Mouse (Mus musculus) spleen, embryonic (tissue): ENCODE results near the gene Dolpp1.

Experiments
- CTCF ChIA-PET: fragments of 350-600 bp; sonication (Branson Sonifier 250); formaldehyde crosslinking; loops from one replicate; lab custom pipeline; 2022; lab: Charles Lee

The Dolpp1 gene

GRCm38 (mm10) chr2:30375893-30376292 is 16.2 kb upstream of the Dolpp1 start:
- CTCF ChIA-PET = no interaction called here

DNA sequence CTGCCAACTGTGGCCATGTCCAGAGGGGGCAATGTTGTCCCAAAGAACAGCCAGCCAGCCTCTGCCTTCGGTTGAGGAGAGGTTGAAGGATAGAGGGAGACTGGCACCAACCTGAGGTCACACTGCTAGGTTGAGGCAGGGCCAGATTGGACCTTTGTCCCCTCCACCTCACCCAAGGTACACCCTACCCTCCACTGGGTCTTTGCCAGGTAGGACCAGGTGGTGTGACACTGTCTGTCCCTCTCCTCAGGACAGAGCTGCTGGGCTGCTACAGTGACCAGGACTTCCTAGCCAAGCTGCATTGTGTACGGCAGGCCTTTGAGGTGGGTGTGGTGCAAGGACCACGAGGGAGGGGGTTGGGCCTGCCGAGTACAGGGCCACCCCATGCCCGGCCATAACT is 14.3 kb upstream of the Dolpp1 start:
- CTCF ChIA-PET = no interaction called here

DNA sequence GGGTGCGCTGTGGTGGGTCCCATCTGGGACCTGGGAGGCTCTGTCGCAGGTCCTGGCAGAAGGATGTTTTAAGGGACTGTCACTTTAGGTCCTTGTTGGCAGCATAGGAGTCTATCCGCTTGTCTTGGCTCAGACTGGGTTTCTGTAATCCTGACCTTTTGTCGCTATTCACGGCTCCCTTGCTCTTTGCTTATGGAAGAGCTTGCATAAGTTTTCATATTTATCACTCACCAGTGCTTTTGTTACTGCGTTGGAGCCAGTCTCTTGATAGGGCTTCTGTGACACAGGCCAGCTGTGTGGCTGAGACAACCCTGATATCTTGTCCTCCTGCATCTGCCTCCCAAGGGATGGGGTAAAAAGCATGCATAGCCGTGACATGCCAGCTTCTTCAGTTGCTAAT is 12.7 kb upstream of the Dolpp1 start:
- CTCF ChIA-PET = no interaction called here

DNA sequence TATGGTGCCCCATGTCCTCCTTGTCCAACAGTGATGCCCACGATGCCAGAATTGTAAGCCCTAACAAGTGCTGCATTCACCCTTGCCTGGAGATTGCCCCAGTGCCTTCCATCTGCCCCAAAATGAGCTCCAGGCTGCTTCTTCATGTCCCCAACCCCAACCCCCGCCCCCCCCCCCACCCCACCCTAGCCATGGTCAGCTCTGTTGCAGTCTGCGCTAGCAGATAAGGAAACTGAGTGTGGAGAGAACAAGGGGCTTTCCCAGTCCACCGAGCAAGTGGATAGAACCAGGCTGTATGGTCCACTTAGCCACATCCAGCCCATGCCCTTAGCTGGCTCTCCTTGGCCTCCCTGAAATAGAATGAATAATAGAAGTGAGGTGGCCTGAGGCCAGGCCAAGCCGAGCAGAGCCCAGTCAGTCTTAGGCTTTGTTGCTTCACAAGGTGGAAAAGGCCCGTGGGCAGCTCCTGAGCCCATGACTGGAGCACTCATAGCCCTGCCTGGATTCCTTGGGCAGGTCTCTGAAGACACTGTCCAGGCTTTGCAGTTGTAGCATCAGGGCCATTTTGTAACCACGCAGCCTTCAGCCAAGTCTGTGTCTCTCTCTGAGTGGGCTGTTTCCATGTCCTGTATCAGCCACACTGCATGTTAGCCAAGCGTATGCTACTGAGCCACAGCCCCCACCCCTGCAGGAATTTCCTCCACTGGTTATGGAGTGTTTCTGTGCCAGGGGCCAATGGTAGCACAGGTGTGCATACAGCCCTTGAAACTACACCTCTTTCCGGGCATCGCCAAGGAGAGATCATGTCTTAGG is 11.3 kb upstream of the Dolpp1 start:
- CTCF ChIA-PET = no interaction called here

DNA sequence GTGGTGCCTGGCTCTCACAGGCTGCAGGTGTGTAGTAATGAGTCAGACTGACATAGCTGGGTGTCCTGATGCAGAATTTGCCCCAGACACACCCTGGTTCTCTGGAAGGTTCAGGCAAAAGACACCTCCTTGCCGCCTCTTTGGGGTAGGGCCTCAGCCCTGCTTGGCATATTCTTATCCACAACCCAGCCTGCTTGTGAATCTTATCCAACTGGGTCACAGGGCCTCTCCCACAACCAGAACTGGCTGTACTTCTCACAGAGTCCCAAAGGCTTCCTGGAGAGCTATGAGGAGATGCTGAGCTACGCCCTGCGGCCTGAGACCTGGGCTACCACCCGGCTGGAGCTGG is 10.7 kb upstream of the Dolpp1 start:
- CTCF ChIA-PET = no interaction called here

GRCm38 (mm10) chr2:30384814-30385213 is 7.2 kb upstream of the Dolpp1 start:
- CTCF ChIA-PET = no interaction called here

- CTCF ChIA-PET = no interaction called here
Measured at GRCm38 (mm10) chr2:30385591-30385990, 6.5 kb upstream of the Dolpp1 start.

GRCm38 (mm10) chr2:30386913-30387312 is 5.1 kb upstream of the Dolpp1 start:
- CTCF ChIA-PET = no interaction called here

GRCm38 (mm10) chr2:30389000-30389399 is 3.1 kb upstream of the Dolpp1 start:
- CTCF ChIA-PET = no interaction called here

DNA sequence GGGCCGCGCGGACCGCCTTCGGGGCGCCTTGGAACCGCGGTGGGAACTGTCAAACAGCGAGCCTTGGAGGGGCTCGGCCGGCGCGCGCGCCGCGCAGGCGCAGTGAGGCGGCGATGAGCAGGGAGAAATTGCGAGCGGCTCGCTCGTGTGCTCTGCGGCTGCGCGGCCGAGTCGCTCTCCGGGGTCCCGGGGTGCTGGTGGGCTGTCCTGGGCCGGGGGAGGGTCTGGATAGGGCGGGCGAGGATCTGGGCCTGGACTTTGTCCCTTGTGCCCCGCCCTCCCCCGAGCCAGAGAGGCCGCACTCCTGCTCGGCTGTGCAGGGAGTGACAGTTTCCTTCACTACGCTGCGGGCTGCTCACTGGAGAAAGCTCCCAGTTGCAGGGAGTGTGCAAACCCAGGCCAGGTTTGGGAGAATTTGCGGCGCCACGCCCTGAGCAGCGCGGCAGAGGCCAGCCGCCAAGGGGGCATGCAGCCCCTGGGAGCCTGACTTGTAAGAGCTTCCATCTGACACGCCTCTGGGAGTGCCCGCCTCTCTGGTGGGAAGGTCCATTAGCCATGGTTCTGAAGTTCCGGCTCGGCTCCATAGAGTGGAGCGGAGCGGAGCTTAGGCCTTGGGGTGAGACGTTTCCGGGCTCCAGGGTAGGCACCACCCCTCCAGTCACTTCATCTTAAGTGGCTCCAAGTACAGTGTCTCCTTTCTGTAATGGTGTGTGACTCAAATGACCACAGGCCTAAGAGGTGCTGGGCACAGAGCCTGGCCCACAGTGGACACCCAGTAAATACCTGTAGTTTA is 719 bp downstream of the Dolpp1 start:
- CTCF ChIA-PET = no interaction called here

- CTCF ChIA-PET = no interaction called here
Measured at GRCm38 (mm10) chr2:30393370-30393656, 1.3 kb downstream of the Dolpp1 start.

DNA sequence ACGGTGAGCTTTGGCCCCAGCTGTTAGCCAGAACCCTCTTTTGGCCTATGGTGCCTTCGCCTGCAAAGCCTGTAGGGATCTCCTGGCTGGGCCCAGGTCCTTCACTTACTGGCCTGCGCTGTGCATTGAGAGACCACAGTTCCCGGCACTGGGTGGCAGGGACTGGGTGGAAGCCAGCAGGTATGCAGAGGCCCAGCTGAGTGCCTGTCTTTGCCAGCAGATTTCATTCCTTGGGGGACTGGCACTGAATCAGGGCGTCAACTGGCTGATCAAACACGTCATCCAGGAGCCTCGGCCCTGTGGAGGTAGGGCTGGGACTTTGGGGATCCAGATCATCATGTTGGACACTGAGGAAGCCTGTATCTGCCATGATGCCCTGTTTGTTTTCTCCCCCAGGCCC is 3.7 kb downstream of the Dolpp1 start:
- CTCF ChIA-PET = no interaction called here

- CTCF ChIA-PET = no interaction called here
Measured at GRCm38 (mm10) chr2:30396246-30396645, 4.2 kb downstream of the Dolpp1 start.

GRCm38 (mm10) chr2:30397986-30398512 is 6.0 kb downstream of the Dolpp1 start:
- CTCF ChIA-PET = no interaction called here

GRCm38 (mm10) chr2:30399191-30400171 is 7.4 kb downstream of the Dolpp1 start:
- CTCF ChIA-PET = no interaction called here

DNA sequence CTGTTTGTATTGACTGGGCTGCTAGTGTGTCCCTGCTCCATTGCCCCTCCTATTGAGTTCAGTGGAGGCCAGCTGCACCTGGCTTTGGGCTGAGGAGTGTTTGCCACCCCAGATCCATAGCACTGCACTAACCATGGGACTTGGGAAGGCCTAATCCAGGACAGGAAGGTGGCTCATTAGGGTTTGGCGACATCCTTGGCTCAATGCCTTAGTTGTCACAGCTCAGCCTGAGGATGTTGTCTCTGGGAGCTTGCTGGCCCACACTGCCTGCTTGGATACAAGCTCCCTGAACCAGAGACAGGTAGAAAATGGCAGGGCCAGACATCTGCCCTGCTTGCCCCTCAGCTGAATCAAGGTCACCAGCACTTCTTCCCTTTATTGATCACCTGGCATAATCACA is 9.5 kb downstream of the Dolpp1 start:
- CTCF ChIA-PET = no interaction called here

GRCm38 (mm10) chr2:30402351-30402826 is 10.3 kb downstream of the Dolpp1 start:
- CTCF ChIA-PET = interaction anchor here (0.6 kb wide), 1 partner anchor 1383 kb away, joined by 6 read pairs; no protein-coding TSS in a partner anchor

- CTCF ChIA-PET = interaction anchor here (0.6 kb wide), 1 partner anchor 1382 kb away, joined by 6 read pairs; no protein-coding TSS in a partner anchor
Measured at GRCm38 (mm10) chr2:30402843-30403242, 10.8 kb downstream of the Dolpp1 start.

DNA sequence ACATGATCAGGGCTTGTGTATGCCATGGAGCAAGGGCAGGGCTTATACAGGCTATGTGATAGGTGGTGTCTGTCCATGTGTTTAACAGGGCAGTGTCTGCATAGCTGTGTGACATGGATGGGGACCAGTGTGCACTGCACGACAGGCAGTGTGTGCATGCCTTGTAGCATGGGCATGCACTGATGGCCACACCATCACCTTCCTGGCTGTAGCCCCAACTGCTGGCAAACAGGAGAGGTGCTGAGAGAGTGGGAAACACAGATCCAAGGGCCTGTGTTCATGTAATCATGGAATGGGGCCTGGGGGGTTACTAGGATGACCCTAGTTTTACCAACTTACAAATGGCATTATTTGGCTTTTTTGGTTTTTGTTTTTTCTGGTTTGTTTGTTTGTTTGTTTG is 11.8 kb downstream of the Dolpp1 start:
- CTCF ChIA-PET = no interaction called here

DNA sequence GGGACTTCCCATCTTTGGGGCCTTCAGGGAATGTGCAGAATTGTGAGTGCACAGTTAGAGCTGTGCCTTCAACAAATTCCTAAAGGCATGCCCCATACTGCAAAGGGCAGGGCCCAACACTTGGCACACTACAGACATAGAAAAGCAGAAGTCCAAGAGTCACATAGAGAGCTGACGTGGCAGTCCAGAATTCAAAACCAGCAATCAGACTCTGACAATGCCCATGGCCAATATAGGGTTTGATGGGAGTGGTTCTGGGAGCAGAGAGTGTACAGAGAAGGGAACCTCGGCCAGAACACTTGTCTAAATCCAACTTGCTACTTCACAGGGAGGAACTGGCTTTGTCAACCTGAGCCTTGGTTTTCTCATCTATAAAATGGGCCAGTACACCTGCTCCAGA is 15.2 kb downstream of the Dolpp1 start:
- CTCF ChIA-PET = no interaction called here

GRCm38 (mm10) chr2:30407778-30408177 is 15.7 kb downstream of the Dolpp1 start:
- CTCF ChIA-PET = no interaction called here
